Mouse (Mus musculus): ENCODE results near the gene Fitm1. TPM values are rescaled to one million over a fixed set of nuclear protein-coding genes. Genes with fewer than 3 reads are reported as not detected.

Gene Fitm1
- polyA plus RNA-seq, 1 experiment from 2014 or later: not detected

DNA sequence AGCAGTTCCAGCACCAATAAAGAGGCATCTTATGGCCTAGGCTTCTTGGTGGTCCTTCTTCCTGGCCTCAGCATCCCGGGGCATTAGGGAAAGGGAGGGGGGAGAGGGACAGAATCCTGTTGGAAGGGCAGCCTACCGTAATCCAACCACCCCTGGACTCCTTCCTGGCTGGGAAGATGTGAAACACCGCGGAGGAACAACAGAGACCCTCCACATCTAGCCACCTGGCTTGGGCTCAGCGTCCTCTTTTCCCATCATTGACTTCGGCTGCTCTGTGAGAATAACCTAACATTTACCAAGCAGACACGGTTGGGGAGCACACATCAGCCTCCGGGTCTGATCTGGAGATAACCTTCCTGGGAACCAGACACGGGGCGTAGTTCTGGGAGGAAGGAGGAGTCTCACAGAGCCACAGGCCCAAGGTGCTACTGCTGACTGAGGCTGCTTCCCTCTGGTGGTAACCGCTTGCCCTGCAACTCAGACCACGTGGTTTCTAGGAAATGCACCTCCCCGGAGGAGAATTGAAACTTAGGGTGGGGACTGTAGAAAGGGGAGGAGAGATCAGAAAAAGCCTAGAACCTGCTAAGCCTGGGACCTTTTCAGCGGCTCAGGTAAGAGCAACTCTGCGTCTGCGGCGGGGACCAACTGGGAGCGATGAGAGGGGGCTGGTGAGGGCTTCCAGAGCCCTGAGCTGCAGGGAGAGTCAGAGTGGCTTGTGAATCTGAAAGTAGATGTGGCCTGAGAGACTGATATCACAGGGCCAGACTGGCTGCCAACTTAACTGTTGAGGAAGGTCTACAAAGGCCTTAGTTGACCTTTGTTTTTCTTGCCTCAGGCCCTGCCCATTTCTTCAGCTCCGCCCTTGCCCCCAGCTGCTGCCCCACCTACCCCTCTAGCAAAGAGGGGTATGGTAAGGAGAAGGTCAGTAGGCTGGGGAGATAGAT is 28.5 kb downstream of the Fitm1 start:
- peaks cover 25% of the 10 kb centered on the region for H3K36me3 ChIP-seq (ENCODE audit: control insufficient read depth, insufficient read depth)
- H3K4me1 ChIP-seq (replicated peaks; ENCODE audit: control insufficient read depth, insufficient read depth, low read length): peaks cover 4% of the 10 kb centered on the region
- H3K27me3 ChIP-seq (replicated peaks; ENCODE audit: control insufficient read depth, insufficient read depth, low read length): no peaks in the 10 kb centered on the region
- peak overlapping the region; percentile 46 for H3K4me2 ChIP-seq (ENCODE audit: low read length)
- WGBS: 20% methylated on average over 19 of the region's 19 CpGs
- ATAC-seq: peak; percentile 90
- H3K27ac ChIP-seq (ENCODE audit: low read length): no peak overlapping the region; the same call in 1 of the 2 replicates
- peak overlapping the region; percentile 27; the same call in 1 of the 2 replicates for H3K9ac ChIP-seq (replicated peaks; ENCODE audit: low read depth, low read length)
- H3K4me3 ChIP-seq (replicated peaks; ENCODE audit: low read length): peak overlapping the region; percentile 28
- no peaks in the 10 kb centered on the region for H3K9me3 ChIP-seq (ENCODE audit: control insufficient read depth, low read length)

DNA sequence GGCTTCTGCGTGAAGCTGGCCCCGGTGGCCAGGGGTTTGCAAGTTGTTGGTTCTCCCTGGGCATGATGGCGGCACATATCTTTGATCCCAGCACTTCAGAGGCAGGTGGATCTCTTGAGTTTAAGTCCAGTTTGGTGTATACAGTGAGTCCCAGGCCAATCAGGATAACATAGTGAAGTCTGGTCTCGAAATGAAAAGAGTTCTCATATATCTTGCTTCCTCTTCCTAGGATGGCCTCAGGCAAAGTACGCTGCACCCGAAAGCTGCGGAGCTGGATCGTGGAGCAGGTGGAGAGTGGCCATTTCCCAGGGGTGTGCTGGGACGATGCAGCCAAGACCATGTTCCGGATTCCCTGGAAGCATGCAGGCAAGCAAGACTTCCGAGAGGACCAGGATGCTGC is 29.4 kb downstream of the Fitm1 start:
- 95% methylated on average over 11 of the region's 11 CpGs for WGBS
- no peak overlapping the region for H3K27ac ChIP-seq (ENCODE audit: low read length)

DNA sequence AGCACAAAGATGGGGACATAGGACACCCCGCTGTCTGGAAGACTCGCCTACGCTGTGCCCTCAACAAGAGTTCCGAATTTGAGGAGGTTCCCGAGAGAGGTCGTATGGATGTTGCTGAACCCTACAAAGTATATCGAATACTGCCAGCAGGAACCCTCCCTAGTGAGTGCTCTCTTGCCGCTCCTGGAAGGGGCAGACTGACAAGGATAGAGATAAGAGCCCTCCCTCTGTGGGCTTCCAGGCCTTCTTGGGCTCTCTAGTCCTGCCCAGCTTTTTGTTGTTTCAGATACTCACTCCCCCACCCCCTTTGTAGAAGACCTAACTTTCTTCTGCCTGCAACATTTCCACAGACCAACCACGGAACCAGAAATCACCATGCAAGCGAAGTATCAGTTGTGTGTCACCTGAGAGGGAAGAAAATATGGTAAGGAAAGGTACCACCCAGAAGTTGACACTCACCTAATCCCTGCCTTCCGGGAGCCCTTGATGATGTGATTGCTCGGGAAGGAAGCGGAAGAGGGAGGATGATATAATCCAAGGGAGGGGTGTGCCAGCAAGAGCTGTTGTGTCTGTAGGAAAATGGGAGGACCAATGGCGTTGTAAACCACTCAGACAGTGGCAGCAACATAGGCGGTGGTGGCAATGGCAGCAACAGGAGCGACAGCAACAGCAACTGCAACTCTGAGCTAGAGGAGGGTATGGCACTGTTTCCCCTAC is 30.5 kb downstream of the Fitm1 start:
- H3K36me3 ChIP-seq (ENCODE audit: control insufficient read depth, insufficient read depth): peaks cover 18% of the 10 kb centered on the region
- ATAC-seq: no peak
- H3K4me2 ChIP-seq (ENCODE audit: low read length): no peak overlapping the region
- H3K4me1 ChIP-seq (replicated peaks; ENCODE audit: control insufficient read depth, insufficient read depth, low read length): peaks cover 4% of the 10 kb centered on the region
- no peak overlapping the region for H3K9ac ChIP-seq (replicated peaks; ENCODE audit: low read depth, low read length)
- WGBS: 94% methylated on average over 16 of the region's 16 CpGs
- H3K27me3 ChIP-seq (replicated peaks; ENCODE audit: control insufficient read depth, insufficient read depth, low read length): no peaks in the 10 kb centered on the region
- no peak overlapping the region for H3K27ac ChIP-seq (ENCODE audit: low read length)
- H3K4me3 ChIP-seq (replicated peaks; ENCODE audit: low read length): no peak overlapping the region
- no peaks in the 10 kb centered on the region for H3K9me3 ChIP-seq (ENCODE audit: control insufficient read depth, low read length)

More for the DNA sequence above, 29.4 kb downstream of the Fitm1 start:
- ATAC-seq: no peak
- no peak overlapping the region for H3K4me3 ChIP-seq (replicated peaks; ENCODE audit: low read length)
- H3K4me1 ChIP-seq (replicated peaks; ENCODE audit: control insufficient read depth, insufficient read depth, low read length): peaks cover 4% of the 10 kb centered on the region
- no peaks in the 10 kb centered on the region for H3K9me3 ChIP-seq (ENCODE audit: control insufficient read depth, low read length)
- no peak overlapping the region for H3K4me2 ChIP-seq (ENCODE audit: low read length)
- no peaks in the 10 kb centered on the region for H3K27me3 ChIP-seq (replicated peaks; ENCODE audit: control insufficient read depth, insufficient read depth, low read length)
- peaks cover 23% of the 10 kb centered on the region for H3K36me3 ChIP-seq (ENCODE audit: control insufficient read depth, insufficient read depth)
- no peak overlapping the region for H3K9ac ChIP-seq (replicated peaks; ENCODE audit: low read depth, low read length)

DNA sequence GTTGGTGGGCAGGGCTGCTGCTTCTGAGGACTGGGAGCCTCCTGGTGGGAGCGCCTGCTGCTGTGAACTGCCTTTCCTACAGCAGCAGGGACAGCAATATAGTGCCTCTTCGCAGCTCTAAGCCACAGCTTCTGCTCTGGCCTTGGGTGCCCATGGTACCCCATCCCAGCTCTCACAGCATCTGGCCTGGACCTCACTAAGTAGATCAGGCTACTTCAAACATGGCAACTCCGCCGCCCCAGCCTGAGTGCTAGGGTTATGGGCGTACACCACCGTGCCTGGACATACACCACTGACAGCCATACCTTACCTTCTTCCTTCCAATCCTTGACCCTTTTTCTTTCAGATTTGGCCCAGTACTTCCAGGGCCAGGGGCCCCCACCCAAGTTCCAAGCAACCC is 32.9 kb downstream of the Fitm1 start:
- Histone ChIP-seq H3K9me3 (ENCODE audit: control insufficient read depth, low read length) (no peaks in the 10 kb centered on the region), H3K9ac (replicated peaks; ENCODE audit: low read depth, low read length) (no peak overlapping the region), H3K27me3 (replicated peaks; ENCODE audit: control insufficient read depth, insufficient read depth, low read length) (no peaks in the 10 kb centered on the region), H3K36me3 (ENCODE audit: control insufficient read depth, insufficient read depth) (peaks cover 11% of the 10 kb centered on the region; the same call in 1 of the 2 replicates), H3K4me2 (ENCODE audit: low read length) (no peak overlapping the region), H3K4me1 (replicated peaks; ENCODE audit: control insufficient read depth, insufficient read depth, low read length) (peaks cover 4% of the 10 kb centered on the region), H3K27ac (ENCODE audit: low read length) (no peak overlapping the region), H3K4me3 (replicated peaks; ENCODE audit: low read length) (no peak overlapping the region)
- WGBS: 97% methylated on average over 6 of the region's 6 CpGs
- no peak for ATAC-seq

DNA sequence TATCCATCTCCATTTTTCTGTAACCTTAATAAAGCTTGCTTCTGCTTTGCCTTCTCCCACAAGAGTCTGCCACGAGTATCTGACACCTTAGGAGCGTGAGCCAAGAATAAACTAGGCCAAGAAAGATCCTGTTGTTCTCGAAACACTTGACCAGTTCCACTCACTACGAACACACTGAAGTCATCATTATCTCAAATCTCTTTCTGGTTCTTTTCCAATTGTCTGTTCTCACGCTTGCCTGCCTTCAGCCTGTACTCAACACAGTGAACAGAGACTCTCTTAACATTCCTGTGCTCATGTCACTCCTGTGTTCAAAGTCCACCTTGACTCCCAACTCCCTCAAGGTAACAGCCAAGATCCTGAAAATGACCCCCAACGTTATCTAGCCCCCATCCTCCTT is 37.9 kb downstream of the Fitm1 start:
- H3K27me3 ChIP-seq (replicated peaks; ENCODE audit: control insufficient read depth, insufficient read depth, low read length): no peaks in the 10 kb centered on the region
- peaks cover 8% of the 10 kb centered on the region; the same call in 1 of the 2 replicates for H3K36me3 ChIP-seq (ENCODE audit: control insufficient read depth, insufficient read depth)
- H3K4me1 ChIP-seq (replicated peaks; ENCODE audit: control insufficient read depth, insufficient read depth, low read length): no peaks in the 10 kb centered on the region
- 59% methylated on average over 6 of the region's 6 CpGs for WGBS
- H3K27ac ChIP-seq (ENCODE audit: low read length): no peak overlapping the region
- ATAC-seq: no peak
- no peak overlapping the region for H3K4me3 ChIP-seq (replicated peaks; ENCODE audit: low read length)
- no peak overlapping the region for H3K4me2 ChIP-seq (ENCODE audit: low read length)
- no peaks in the 10 kb centered on the region for H3K9me3 ChIP-seq (ENCODE audit: control insufficient read depth, low read length)
- no peak overlapping the region for H3K9ac ChIP-seq (replicated peaks; ENCODE audit: low read depth, low read length)

DNA sequence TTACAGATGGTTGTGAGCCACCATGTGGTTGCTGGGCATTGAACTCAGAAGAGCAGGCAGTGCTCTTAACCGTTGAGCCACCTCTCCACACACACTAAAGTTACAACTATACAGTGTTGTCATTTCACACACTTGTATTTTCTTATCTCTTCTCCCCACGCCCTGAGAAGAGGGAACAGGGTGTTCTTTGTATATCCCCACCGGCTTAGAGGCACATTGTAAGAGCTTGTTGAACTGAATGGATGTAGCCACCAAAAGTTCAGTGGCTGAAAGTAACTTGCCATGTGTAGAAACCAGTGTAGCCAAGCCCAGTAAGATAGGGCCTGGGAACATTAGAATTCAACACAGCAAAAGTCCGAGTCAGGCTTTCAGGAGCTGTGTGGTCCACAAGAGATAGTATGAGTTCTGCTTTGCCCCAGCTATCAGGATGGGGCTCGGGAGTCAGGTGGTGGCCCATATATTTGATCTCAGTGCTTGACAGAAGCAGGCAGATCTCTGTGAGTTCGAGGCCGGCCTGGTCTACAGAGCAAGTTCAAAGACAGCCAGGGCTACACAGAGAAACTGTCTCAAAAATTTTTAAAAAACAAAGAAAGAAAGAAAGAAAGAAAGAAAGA is 39.3 kb downstream of the Fitm1 start:
- Histone ChIP-seq H3K4me1 (replicated peaks; ENCODE audit: control insufficient read depth, insufficient read depth, low read length) (no peaks in the 10 kb centered on the region), H3K27ac (ENCODE audit: low read length) (no peak overlapping the region), H3K4me2 (ENCODE audit: low read length) (no peak overlapping the region), H3K36me3 (ENCODE audit: control insufficient read depth, insufficient read depth) (peaks cover 1% of the 10 kb centered on the region; the same call in 1 of the 2 replicates), H3K27me3 (replicated peaks; ENCODE audit: control insufficient read depth, insufficient read depth, low read length) (no peaks in the 10 kb centered on the region), H3K9ac (replicated peaks; ENCODE audit: low read depth, low read length) (no peak overlapping the region), H3K9me3 (ENCODE audit: control insufficient read depth, low read length) (no peaks in the 10 kb centered on the region), H3K4me3 (replicated peaks; ENCODE audit: low read length) (no peak overlapping the region)
- ATAC-seq: no peak
- 84% methylated on average over 7 of the region's 7 CpGs for WGBS

DNA sequence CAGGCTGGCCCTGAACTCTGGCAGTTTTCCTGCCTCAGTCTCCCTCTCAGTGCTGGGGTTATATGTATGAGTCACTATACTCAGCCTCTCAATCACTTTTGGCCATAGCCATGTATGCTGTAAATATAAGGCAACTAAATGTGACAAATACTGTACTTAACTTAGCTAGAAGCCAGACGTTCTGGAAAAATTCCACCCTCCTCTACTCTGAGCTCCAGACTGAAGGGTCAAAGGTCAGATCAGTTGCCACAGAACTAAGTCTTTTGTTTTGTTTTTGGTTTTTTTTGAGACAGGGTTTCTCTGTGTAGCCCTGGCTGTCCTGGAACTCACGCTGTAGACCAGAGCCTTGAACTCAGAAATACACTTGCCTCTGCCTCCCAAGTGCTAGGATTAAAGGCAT is 40.5 kb downstream of the Fitm1 start:
- H3K9me3 ChIP-seq (ENCODE audit: control insufficient read depth, low read length): no peaks in the 10 kb centered on the region
- H3K4me3 ChIP-seq (replicated peaks; ENCODE audit: low read length): no peak overlapping the region
- WGBS: 57% methylated on average over 2 of the region's 2 CpGs
- H3K4me1 ChIP-seq (replicated peaks; ENCODE audit: control insufficient read depth, insufficient read depth, low read length): no peaks in the 10 kb centered on the region
- H3K36me3 ChIP-seq (ENCODE audit: control insufficient read depth, insufficient read depth): no peaks in the 10 kb centered on the region
- no peaks in the 10 kb centered on the region for H3K27me3 ChIP-seq (replicated peaks; ENCODE audit: control insufficient read depth, insufficient read depth, low read length)
- no peak overlapping the region for H3K4me2 ChIP-seq (ENCODE audit: low read length)
- H3K9ac ChIP-seq (replicated peaks; ENCODE audit: low read depth, low read length): no peak overlapping the region
- H3K27ac ChIP-seq (ENCODE audit: low read length): no peak overlapping the region
- no peak for ATAC-seq

DNA sequence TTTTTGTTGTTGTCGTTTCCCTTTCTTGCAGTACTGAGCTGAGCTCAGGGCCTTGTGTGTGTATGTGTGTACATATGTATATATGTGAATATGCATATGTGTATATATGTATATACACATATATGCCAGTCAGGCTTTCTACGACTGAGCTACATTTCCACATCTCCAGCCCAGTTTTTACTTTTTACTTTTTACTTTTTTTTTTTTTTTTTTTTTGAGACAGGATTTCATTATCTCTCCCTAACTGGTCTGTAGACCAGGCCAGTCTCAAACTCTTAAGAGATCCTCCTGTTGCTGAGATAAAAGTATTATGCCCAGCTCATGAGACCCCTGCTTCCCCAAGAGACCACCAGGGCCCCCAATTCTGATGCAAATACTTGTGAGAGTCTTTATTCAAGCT is 41.4 kb downstream of the Fitm1 start:
- no peak for ATAC-seq
- WGBS: 86% methylated on average over 2 of the region's 2 CpGs

DNA sequence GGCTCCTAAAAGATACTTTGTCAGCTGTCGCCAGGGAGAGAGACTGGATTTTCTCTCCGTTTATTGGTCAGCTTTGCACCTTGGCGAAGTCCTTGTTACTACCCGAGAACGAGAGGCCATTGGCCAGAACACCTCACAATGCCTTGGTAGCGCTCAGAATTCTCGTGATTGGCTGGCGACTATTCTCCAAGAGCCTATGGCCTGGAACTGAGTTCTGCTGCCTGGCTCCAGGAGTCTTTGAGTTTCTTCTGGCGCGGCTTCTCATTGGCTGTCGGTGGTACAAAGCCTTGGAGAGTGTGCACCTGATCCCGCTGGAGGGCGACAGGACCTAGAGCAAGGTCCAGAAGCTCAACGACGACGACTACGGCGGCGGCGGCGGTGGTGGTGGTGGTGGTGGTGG is 42.4 kb downstream of the Fitm1 start, which contains the start of gene Rec8:
Gene Rec8 (plus strand): TSS at position 216 of the 400 bp plus-strand sequence.
- Histone ChIP-seq H3K9me3 (ENCODE audit: control insufficient read depth, low read length) (no peaks in the 10 kb centered on the region), H3K9ac (replicated peaks; ENCODE audit: low read depth, low read length) (no peak within 1 kb of the TSS; the same call in 1 of the 2 replicates), H3K4me3 (replicated peaks; ENCODE audit: low read length) (peak within 1 kb of the TSS; percentile 32), H3K4me1 (replicated peaks; ENCODE audit: control insufficient read depth, insufficient read depth, low read length) (no peaks in the 10 kb centered on the region), H3K36me3 (ENCODE audit: control insufficient read depth, insufficient read depth) (no peaks in the 10 kb centered on the region), H3K4me2 (ENCODE audit: low read length) (peak within 1 kb of the TSS; percentile 27), H3K27me3 (replicated peaks; ENCODE audit: control insufficient read depth, insufficient read depth, low read length) (no peaks in the 10 kb centered on the region), H3K27ac (ENCODE audit: low read length) (no peak within 1 kb of the TSS; the same call in 1 of the 2 replicates)
- 22% methylated on average over 21 of the region's 21 CpGs for WGBS
- ATAC-seq: peak; percentile 76

More for the DNA sequence above, 41.4 kb downstream of the Fitm1 start:
- Histone ChIP-seq H3K36me3 (ENCODE audit: control insufficient read depth, insufficient read depth) (no peaks in the 10 kb centered on the region), H3K9me3 (ENCODE audit: control insufficient read depth, low read length) (no peaks in the 10 kb centered on the region), H3K4me1 (replicated peaks; ENCODE audit: control insufficient read depth, insufficient read depth, low read length) (no peaks in the 10 kb centered on the region), H3K27me3 (replicated peaks; ENCODE audit: control insufficient read depth, insufficient read depth, low read length) (no peaks in the 10 kb centered on the region), H3K4me3 (replicated peaks; ENCODE audit: low read length) (no peak overlapping the region), H3K27ac (ENCODE audit: low read length) (no peak overlapping the region), H3K4me2 (ENCODE audit: low read length) (no peak overlapping the region), H3K9ac (replicated peaks; ENCODE audit: low read depth, low read length) (no peak overlapping the region)
